Mouse (Mus musculus) ES-E14 (cell line): ENCODE results near the gene Tnfsf10.

Source experiments
- HCFC1 ChIP-seq: IDR thresholded peaks from 2 replicates; pipeline ENCODE4 v1.6.1; 2012; ENCODE audit warnings: low read length, inconsistent platforms, borderline replicate concordance; ENCODE audit not compliant: insufficient read depth
- MAFK ChIP-seq: IDR thresholded peaks from 2 replicates; pipeline ENCODE4 v1.6.1; 2014; ENCODE audit warnings: mild to moderate bottlenecking, low read depth, low read length, inconsistent platforms; ENCODE audit not compliant: insufficient read depth
- ZC3H11A ChIP-seq: IDR thresholded peaks from 2 replicates; pipeline ENCODE4 v1.6.1; 2012; ENCODE audit warnings: low read depth, mild to moderate bottlenecking, inconsistent platforms, low read length, borderline replicate concordance

GRCm38 (mm10) chr3:27370125-27370524 is 53.3 kb downstream of the Tnfsf10 start:
- TF ChIP-seq HCFC1: no peak
- no peak for TF ChIP-seq MAFK
- TF ChIP-seq ZC3H11A: no peak
